Mouse (Mus musculus): ENCODE measurements around the gene Smarcd3. TPM values are rescaled to one million over a fixed set of nuclear protein-coding genes. Genes with fewer than 3 reads are reported as not detected.

Smarcd3 gene
- total RNA-seq (2015) (not detected in 2 replicates), total RNA-seq (2017) (0.08 TPM in 1 of 2 replicates, not detected in the other)

- no peak for ATAC-seq (replicated peaks; ENCODE audit: poor library complexity)
These were observed at the start of gene Smarcd3 for GRCm38 (mm10) chr5:24623986-24624821. Gene Smarcd3, minus strand, starts transcription at chr5:24624411.

- 0 out of 2 replicates have a peak, but pooled peaks have one; percentile 34 for ATAC-seq (replicated peaks; ENCODE audit: poor library complexity)
These were observed 37.2 kb upstream of the Smarcd3 start for GRCm38 (mm10) chr5:24661457-24661856.

DNA sequence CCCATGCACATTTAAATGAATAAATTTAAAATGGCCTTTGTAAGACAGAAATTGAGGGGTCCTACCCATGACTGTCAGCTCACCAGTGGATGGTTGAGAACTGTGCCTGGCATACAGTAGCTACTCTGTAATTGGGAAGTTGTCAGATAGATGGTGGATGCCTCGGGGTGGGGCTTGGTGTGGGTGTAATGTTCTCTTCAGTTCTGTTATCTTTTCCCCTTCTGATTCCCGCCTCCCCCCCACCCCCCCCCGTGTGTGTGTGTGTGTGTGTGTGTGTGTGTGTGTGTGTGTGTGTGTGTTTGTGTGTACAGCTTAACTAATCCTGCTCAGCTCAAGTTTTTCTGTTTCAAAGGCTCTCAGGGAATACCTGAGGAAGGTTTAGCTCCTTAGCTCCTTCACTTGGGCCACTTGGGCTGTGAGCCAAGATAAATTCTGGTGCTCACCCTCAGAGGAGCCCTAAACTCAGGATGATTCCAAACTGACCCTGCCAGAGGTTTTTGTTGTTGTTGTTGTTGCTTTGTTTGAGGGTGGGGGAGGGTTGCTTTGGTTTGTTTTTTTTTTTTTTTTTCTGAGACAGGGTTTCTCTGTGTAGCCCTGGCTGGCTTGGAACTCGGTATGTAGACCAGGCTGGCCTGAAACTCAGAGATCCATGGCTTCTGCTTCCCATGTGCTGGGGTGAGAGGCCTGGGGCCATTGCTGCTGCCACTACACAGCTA is 35.7 kb upstream of the Smarcd3 start:
- peak; percentile 46; the same call in 1 of the 2 replicates for ATAC-seq (replicated peaks; ENCODE audit: poor library complexity)

DNA sequence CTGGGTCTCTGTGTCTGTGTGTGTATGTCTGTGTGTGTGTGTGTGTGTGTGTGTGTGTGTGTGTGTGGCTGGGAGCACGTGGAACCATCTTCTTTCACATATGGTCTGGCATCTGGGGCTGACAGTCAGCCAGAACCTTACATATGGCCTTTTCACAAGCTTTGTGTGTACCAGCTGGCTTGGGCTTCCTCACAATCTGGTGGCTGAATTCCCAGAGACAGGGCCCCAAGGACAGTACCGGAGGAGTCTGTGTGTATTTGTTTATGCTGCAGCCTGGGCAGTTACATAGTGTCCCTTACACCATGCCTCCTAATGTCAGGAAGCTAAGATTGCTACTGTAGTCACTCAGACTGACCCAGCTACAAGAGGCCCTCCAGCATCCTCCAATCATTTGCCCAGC is 32.9 kb upstream of the Smarcd3 start:
- no peak for ATAC-seq (replicated peaks; ENCODE audit: poor library complexity)

- ATAC-seq (replicated peaks; ENCODE audit: poor library complexity): no peak
These were observed 30.3 kb upstream of the Smarcd3 start for GRCm38 (mm10) chr5:24654491-24654890.

DNA sequence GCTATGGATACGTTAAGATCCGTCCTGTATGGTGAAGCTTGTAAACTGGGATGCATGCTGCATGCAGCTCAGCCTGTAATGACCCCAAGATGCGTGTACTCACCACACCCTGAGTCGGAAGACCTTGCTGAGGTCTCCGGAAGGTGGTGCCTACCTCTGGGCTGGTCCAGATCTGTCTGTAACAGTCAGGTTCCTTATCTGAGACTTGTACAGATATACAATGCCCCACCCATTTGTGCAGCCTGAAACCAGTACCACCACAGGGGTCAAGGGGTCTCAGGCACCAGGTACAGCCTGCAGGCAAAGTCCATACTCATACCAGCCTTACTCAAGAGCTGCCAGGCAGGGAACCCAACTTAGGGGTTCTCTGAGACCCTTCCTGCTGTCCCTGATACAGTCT is 28.6 kb upstream of the Smarcd3 start:
- ATAC-seq (replicated peaks; ENCODE audit: poor library complexity): no peak

GRCm38 (mm10) chr5:24651768-24652752 is 27.8 kb upstream of the Smarcd3 start:
- peak; percentile 98 for ATAC-seq (replicated peaks; ENCODE audit: poor library complexity)

GRCm38 (mm10) chr5:24651356-24651755 is 27.1 kb upstream of the Smarcd3 start:
- no peak for ATAC-seq (replicated peaks; ENCODE audit: poor library complexity)

- ATAC-seq (replicated peaks; ENCODE audit: poor library complexity): no peak
These were observed 25.5 kb upstream of the Smarcd3 start for GRCm38 (mm10) chr5:24649701-24650100.

DNA sequence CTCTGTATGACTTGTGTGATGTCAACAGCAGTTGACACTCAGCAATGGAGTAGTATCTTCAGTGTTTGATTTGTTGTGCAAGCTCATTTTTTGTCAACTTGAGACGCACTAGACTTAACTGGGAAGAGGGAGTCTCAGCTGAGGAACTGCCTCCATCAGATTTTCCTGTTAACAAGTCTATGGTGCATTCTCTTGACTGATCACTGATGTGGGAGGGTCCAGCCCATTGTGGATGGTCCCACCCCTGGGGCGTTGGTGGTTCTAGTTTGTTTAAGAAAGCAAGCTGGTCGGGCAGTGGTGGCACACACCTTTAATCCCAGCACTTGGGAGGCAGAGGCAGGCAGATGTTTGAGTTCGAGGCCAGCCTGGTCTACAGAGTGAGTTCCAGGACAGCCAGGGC is 25.0 kb upstream of the Smarcd3 start:
- no peak for ATAC-seq (replicated peaks; ENCODE audit: poor library complexity)

DNA sequence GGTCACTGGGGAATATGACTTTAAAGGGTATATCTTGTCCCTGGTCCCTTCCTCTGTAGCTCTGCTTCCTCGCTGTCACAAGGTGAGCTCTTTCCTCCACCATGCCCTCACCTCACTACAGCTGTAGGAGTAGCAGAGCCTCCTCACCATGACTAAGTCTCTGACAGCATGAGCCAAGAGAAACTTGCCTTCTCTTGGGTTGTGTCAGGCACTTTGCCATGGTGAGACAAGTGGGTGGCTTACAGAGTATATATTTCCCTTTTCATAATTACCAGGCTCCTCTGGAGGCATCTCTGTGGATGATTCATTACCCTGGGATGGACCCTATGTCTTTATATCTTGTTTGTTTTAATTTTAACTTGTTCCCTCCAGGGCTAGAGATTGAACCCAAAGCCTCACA is 21.2 kb upstream of the Smarcd3 start:
- ATAC-seq (replicated peaks; ENCODE audit: poor library complexity): no peak

- ATAC-seq (replicated peaks; ENCODE audit: poor library complexity): no peak
These were observed 14.9 kb upstream of the Smarcd3 start for GRCm38 (mm10) chr5:24639081-24639480.

GRCm38 (mm10) chr5:24638131-24638530 is 13.9 kb upstream of the Smarcd3 start:
- no peak for ATAC-seq (replicated peaks; ENCODE audit: poor library complexity)

DNA sequence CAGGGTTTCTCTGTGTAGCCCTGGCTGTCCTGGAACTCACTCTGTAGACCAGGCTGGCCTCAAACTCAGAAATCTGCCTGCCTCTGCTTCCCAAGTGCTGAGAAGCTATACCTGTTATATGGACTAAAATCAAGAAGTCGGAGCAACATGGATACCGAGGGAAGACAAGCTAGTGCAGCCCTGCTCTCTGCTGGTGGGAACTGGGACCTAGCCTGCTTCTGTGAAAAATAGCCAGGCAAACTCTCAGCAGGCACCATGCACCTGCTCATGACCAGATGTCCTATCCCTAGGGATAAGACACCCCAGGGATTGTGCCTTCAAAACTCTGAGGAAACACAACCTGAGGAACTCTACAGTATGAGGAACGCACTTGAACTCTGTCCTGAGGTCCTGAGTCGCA is 12.8 kb upstream of the Smarcd3 start:
- ATAC-seq (replicated peaks; ENCODE audit: poor library complexity): no peak

- ATAC-seq (replicated peaks; ENCODE audit: poor library complexity): no peak
These were observed 11.4 kb upstream of the Smarcd3 start for GRCm38 (mm10) chr5:24635526-24636141.

- ATAC-seq (replicated peaks; ENCODE audit: poor library complexity): no peak
These were observed 10.9 kb upstream of the Smarcd3 start for GRCm38 (mm10) chr5:24635093-24635492.

- no peak for ATAC-seq (replicated peaks; ENCODE audit: poor library complexity)
These were observed 5.5 kb upstream of the Smarcd3 start for GRCm38 (mm10) chr5:24629712-24630111.

- no peak for ATAC-seq (replicated peaks; ENCODE audit: poor library complexity)
These were observed 560 bp upstream of the Smarcd3 start for GRCm38 (mm10) chr5:24624822-24625120.

- no peak for ATAC-seq (replicated peaks; ENCODE audit: poor library complexity)
These were observed 898 bp downstream of the Smarcd3 start for GRCm38 (mm10) chr5:24623041-24623985.

Data from megakaryocyte progenitor cell, adult 5-6 weeks (primary cell).